Comparison of ENCODE assay signal across 26 mouse cellular contexts in the genomic region with DNA sequence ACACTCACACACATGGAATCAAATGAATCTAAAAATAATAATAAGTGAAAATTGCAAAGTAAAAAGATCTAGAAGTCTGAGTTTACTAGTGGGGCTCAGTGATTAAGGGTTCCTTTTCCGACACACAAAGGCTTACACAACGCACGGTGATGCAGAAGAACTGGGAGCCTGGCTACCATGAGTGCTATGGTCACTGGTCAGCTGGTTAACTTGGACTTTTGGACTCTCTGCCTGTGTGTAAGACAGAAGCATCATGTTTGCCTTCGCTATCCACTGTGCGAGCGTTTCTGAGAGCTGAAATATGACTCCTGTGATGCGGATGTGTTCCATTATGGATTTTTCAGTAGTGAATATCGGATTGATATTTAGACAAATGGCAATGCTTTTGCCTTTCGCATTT. TPM values are rescaled to one million over a fixed set of nuclear protein-coding genes. Genes with fewer than 3 reads are reported as not detected.
"Had no signal": no experiment of that assay in that cellular context is flagged by ENCODE, and none has a peak within 500 bp of the region (broad histone marks: within the 10 kb centered on the region; RNA-seq: fewer than 3 reads in every experiment).

No protein-coding gene starts in this region.

- H3K4me1 ChIP-seq: limb, embryonic 10.5 days; limb, embryonic 13.5 days; midbrain, embryonic 12.5 days; neural tube, embryonic 13.5 days had no signal

- H3K4me2 ChIP-seq: limb, embryonic 13.5 days; midbrain, embryonic 12.5 days; neural tube, embryonic 13.5 days had no signal

- H3K9ac ChIP-seq: limb, embryonic 13.5 days; liver, embryonic 14.5 days; midbrain, embryonic 12.5 days; neural tube, embryonic 13.5 days had no signal

- H3K9me3 ChIP-seq: limb, embryonic 10.5 days; limb, embryonic 13.5 days; midbrain, embryonic 12.5 days; neural tube, embryonic 13.5 days had no signal

- H3K27me3 ChIP-seq: limb, embryonic 13.5 days; midbrain, embryonic 12.5 days; neural tube, embryonic 13.5 days had no signal

- H3K27ac ChIP-seq: layer of hippocampus, adult 2 months; limb, embryonic 10.5 days; limb, embryonic 13.5 days; liver, embryonic 14.5 days; midbrain, embryonic 12.5 days; neural tube, embryonic 13.5 days had no signal

- DNase-seq: kidney, adult 18-20 months; kidney, adult 9 months; kidney, postnatal 14 days; kidney, postnatal 4 days; layer of hippocampus, adult 9-11 months; lung, adult 2 months; lung, postnatal 14 days; lung, postnatal 4 days; retina, postnatal 1 day; thymus, adult 2 months; thymus, postnatal 14 days; thymus, postnatal 4 days had no signal

- H3K4me3 ChIP-seq: layer of hippocampus, adult 2 months; limb, embryonic 10.5 days; limb, embryonic 13.5 days; midbrain, embryonic 12.5 days; myocyte; neural tube, embryonic 13.5 days had no signal

- ATAC-seq: inflammation-experienced regulatory T-cells, adult 6 months; midbrain, embryonic 16.5 days had no signal

- H3K36me3 ChIP-seq: limb, embryonic 10.5 days; limb, embryonic 13.5 days; midbrain, embryonic 12.5 days; neural tube, embryonic 13.5 days had no signal

RNA-seq across cellular contexts. Expression of a gene that starts 30.9 kb away (rescaled TPM):
- total RNA-seq: megakaryocyte progenitor cell, adult 5-6 weeks; megakaryocyte-erythroid progenitor cell, adult 5-6 weeks; monocyte, adult 5-6 weeks; neutrophil, adult 5-6 weeks had no signal
- polyA plus RNA-seq: inflammation-experienced regulatory T-cells, adult 6 months; liver, adult 2 months had no signal
